Mouse (Mus musculus) left cerebral cortex, adult 8-10 months (tissue): ENCODE measurements around the gene Gna12. TPM values are rescaled to one million over a fixed set of nuclear protein-coding genes. Genes with fewer than 3 reads are reported as not detected.

ENCODE experiments used
- DNase-seq, 2 experiments: peaks; one replicate each; pipeline ENCODE4 v3.0.0; 2022; ENCODE audit warnings: low spot score in 2 of 2
- total RNA-seq, 4 experiments: library from RNA; stranded (reverse); gene quantifications; 2 replicates each; pipeline ENCODE4 v1.2.4; 2022

The Gna12 gene
- total RNA-seq, 4 experiments from 2014 or later: 82.0 to 85.9 (median 83.8) TPM

GRCm38 (mm10) chr5:140827896-140828295 lies 2.3 kb downstream of the Gna12 start:
- DNase-seq: no peak

GRCm38 (mm10) chr5:140827413-140827812 lies 2.8 kb downstream of the Gna12 start:
- no peak for DNase-seq

- no peak for DNase-seq
Measured at GRCm38 (mm10) chr5:140826796-140827195, 3.4 kb downstream of the Gna12 start.

- DNase-seq: no peak
Measured at GRCm38 (mm10) chr5:140826118-140826517, 4.1 kb downstream of the Gna12 start.

GRCm38 (mm10) chr5:140824126-140824525 lies 6.1 kb downstream of the Gna12 start:
- DNase-seq: peak in 1 of 2 experiments; percentile 48

GRCm38 (mm10) chr5:140823386-140823785 lies 6.8 kb downstream of the Gna12 start:
- no peak for DNase-seq

GRCm38 (mm10) chr5:140821951-140822350 lies 8.3 kb downstream of the Gna12 start:
- no peak for DNase-seq

GRCm38 (mm10) chr5:140820539-140820938 lies 9.7 kb downstream of the Gna12 start:
- DNase-seq: no peak

GRCm38 (mm10) chr5:140819594-140819993 lies 10.6 kb downstream of the Gna12 start:
- DNase-seq: no peak

- DNase-seq: no peak
Measured at GRCm38 (mm10) chr5:140818482-140819076, 11.7 kb downstream of the Gna12 start.

- DNase-seq: no peak
Measured at GRCm38 (mm10) chr5:140816950-140817568, 13.2 kb downstream of the Gna12 start.

- no peak for DNase-seq
Measured at GRCm38 (mm10) chr5:140816008-140816407, 14.2 kb downstream of the Gna12 start.

GRCm38 (mm10) chr5:140815059-140815728 lies 15.0 kb downstream of the Gna12 start:
- no peak for DNase-seq

GRCm38 (mm10) chr5:140814403-140814802 lies 15.8 kb downstream of the Gna12 start:
- DNase-seq: no peak

- DNase-seq: no peak
Measured at GRCm38 (mm10) chr5:140812699-140813098, 17.5 kb downstream of the Gna12 start.

GRCm38 (mm10) chr5:140812063-140812462 lies 18.2 kb downstream of the Gna12 start:
- no peak for DNase-seq

GRCm38 (mm10) chr5:140811390-140811789 lies 18.8 kb downstream of the Gna12 start:
- no peak for DNase-seq

- DNase-seq: no peak
Measured at GRCm38 (mm10) chr5:140806939-140807338, 23.3 kb downstream of the Gna12 start.

GRCm38 (mm10) chr5:140806252-140806651 lies 24.0 kb downstream of the Gna12 start:
- DNase-seq: no peak

- DNase-seq: no peak
Measured at GRCm38 (mm10) chr5:140801782-140802181, 28.4 kb downstream of the Gna12 start.

- no peak for DNase-seq
Measured at GRCm38 (mm10) chr5:140800288-140800923, 29.8 kb downstream of the Gna12 start.

- no peak for DNase-seq
Measured at GRCm38 (mm10) chr5:140799190-140799589, 31.0 kb downstream of the Gna12 start.
